Mouse (Mus musculus): ENCODE data around the gene Gm15737. TPM values are rescaled to one million over a fixed set of nuclear protein-coding genes. Genes with fewer than 3 reads are reported as not detected.

Gm15737 gene
- polyA plus RNA-seq (2017; shearing (Covaris generic)) = under 1 TPM in 1 of 2 experiments, not detected in 1; 0.13 TPM

GRCm38 (mm10) chr6:92869089-92869581 lies at the start of gene Gm15737:
Gene Gm15737, plus strand, starts transcription at chr6:92869357.

Other genes with a start within 250 kb of the Gm15737 start
- gene Prickle2, start 163.2 kb upstream of the Gm15737 start, polyA plus RNA-seq (2017; shearing (Covaris generic)) = under 1 TPM; 0.31 to 0.92 TPM
- gene A730049H05Rik, start 52.9 kb upstream of the Gm15737 start, polyA plus RNA-seq (2017; shearing (Covaris generic)) = under 1 TPM; 0.14 to 0.77 TPM
- gene Adamts9, start 74.1 kb downstream of the Gm15737 start, polyA plus RNA-seq (2017; shearing (Covaris generic)) = 1 to 10 TPM in 1 of 2 experiments, under 1 TPM in 1; 0.45 to 6.7 TPM